Mouse (Mus musculus) midbrain, embryonic 15.5 days (tissue): ENCODE data around the gene Fam184b. TPM values are rescaled to one million over a fixed set of nuclear protein-coding genes. Genes with fewer than 3 reads are reported as not detected.
"Not testable (repeated sequence)": the region's sequence is repeated elsewhere in the genome, so short reads cannot be mapped to it uniquely, and the experiment has no call there.

Experiments
- ATAC-seq: fragments of 200-750 bp; cut with Nextera tagmentation; replicated peaks from 2 replicates; pipeline ENCODE4 v1.8.0; 2017; ENCODE audit warnings: moderate TSS enrichment
- H3K27ac ChIP-seq: fragments of 300-500 bp; sonication (generic); 2 replicates; pipeline ENCODE4 v1.5.1; 2015; ENCODE audit warnings: mild to moderate bottlenecking, inconsistent platforms
- H3K27me3 ChIP-seq: fragments of 300-500 bp; sonication (generic); replicated peaks from 2 replicates; pipeline ENCODE4 v1.6.1; 2015; ENCODE audit warnings: inconsistent platforms
- H3K36me3 ChIP-seq: fragments of 300-500 bp; sonication (generic); replicated peaks from 2 replicates; pipeline ENCODE4 v1.6.1; 2015; ENCODE audit warnings: inconsistent platforms
- H3K4me1 ChIP-seq: fragments of 300-500 bp; sonication (generic); 2 replicates; pipeline ENCODE4 v1.6.1; 2015; ENCODE audit warnings: inconsistent platforms
- H3K4me2 ChIP-seq: fragments of 300-500 bp; sonication (generic); 2 replicates; pipeline ENCODE4 v1.6.1; 2015; ENCODE audit warnings: inconsistent platforms, mild to moderate bottlenecking, moderate library complexity
- H3K4me3 ChIP-seq: fragments of 300-500 bp; sonication (generic); 2 replicates; pipeline ENCODE4 v1.5.1; 2015; ENCODE audit warnings: mild to moderate bottlenecking, inconsistent platforms
- H3K9ac ChIP-seq: fragments of 300-500 bp; sonication (generic); 2 replicates; pipeline ENCODE4 v1.6.1; 2015; ENCODE audit warnings: mild to moderate bottlenecking, inconsistent platforms
- H3K9me3 ChIP-seq: fragments of 300-500 bp; sonication (generic); 2 replicates; pipeline ENCODE4 v1.6.1; 2016; ENCODE audit warnings: inconsistent platforms
- WGBS: fragments of 180-500 bp; shearing (Covaris S2); methylation state at CpG from one replicate; pipeline ENCODE4 v1.1.7; 2015; ENCODE audit warnings: mixed read lengths; 5-methylcytosine and 5-hydroxymethylcytosine counted together
- polyA plus RNA-seq: library from polyadenylated mRNA; unstranded; fragments of >200 nt; fragmentation: Nextera tagmentation; extraction: Ambion mirVana; gene quantifications from 2 replicates; pipeline ENCODE4 v1.2.1, GENCODE M21; 2015

Fam184b gene
- polyA plus RNA-seq, 1 experiment from 2014 or later, result 6.1 TPM

- Histone ChIP-seq H3K4me2 (peak overlapping the region; percentile 100), H3K27me3 (no peaks in the 10 kb centered on the region), H3K9me3 (no peaks in the 10 kb centered on the region), H3K4me1 (peaks cover 12% of the 10 kb centered on the region), H3K9ac (peak overlapping the region; percentile 85), H3K36me3 (no peaks in the 10 kb centered on the region), H3K4me3 (peak overlapping the region; percentile 94), H3K27ac (peak overlapping the region; percentile 82; the same call in 1 of the 2 replicates)
- peak; percentile 28 for ATAC-seq
- WGBS, result under 1% methylated on average over 3 of the region's 3 CpGs
Measured at GRCm38 (mm10) chr5:45668831-45669230, 29.4 kb upstream of the Fam184b start.

GRCm38 (mm10) chr5:45668324-45668723, 28.9 kb upstream of the Fam184b start:
- H3K9me3 ChIP-seq, result no peaks in the 10 kb centered on the region
- no peak for ATAC-seq
- H3K9ac ChIP-seq, result no peak overlapping the region
- H3K27me3 ChIP-seq, result no peaks in the 10 kb centered on the region
- H3K4me2 ChIP-seq, result peak overlapping the region; percentile 100
- H3K4me1 ChIP-seq, result peaks cover 12% of the 10 kb centered on the region
- H3K27ac ChIP-seq, result no peak overlapping the region
- 11% methylated on average over 3 of the region's 3 CpGs for WGBS
- H3K36me3 ChIP-seq, result no peaks in the 10 kb centered on the region
- no peak overlapping the region for H3K4me3 ChIP-seq

- 96% methylated on average over 13 of the region's 13 CpGs for WGBS
- not testable (repeated sequence) for H3K4me1 ChIP-seq, H3K4me2 ChIP-seq, H3K4me3 ChIP-seq, H3K27ac ChIP-seq, H3K36me3 ChIP-seq, H3K9me3 ChIP-seq, H3K9ac ChIP-seq, ATAC-seq, H3K27me3 ChIP-seq
Measured at GRCm38 (mm10) chr5:45658406-45658805, 19.0 kb upstream of the Fam184b start.

- Histone ChIP-seq H3K9ac (no peak overlapping the region), H3K4me2 (no peak overlapping the region), H3K4me1 (no peaks in the 10 kb centered on the region), H3K27me3 (no peaks in the 10 kb centered on the region), H3K4me3 (no peak overlapping the region), H3K9me3 (no peaks in the 10 kb centered on the region), H3K36me3 (no peaks in the 10 kb centered on the region), H3K27ac (no peak overlapping the region)
- no peak for ATAC-seq
- 95% methylated on average over 2 of the region's 2 CpGs for WGBS
Measured at GRCm38 (mm10) chr5:45651026-45651703, 11.8 kb upstream of the Fam184b start.

GRCm38 (mm10) chr5:45639715-45640092, 290 bp upstream of the Fam184b start:
- Histone ChIP-seq H3K4me3 (peak overlapping the region; percentile 67), H3K9me3 (no peaks in the 10 kb centered on the region), H3K36me3 (no peaks in the 10 kb centered on the region), H3K9ac (peak overlapping the region; percentile 72), H3K4me2 (peak overlapping the region; percentile 93), H3K27ac (peak overlapping the region; percentile 80), H3K4me1 (peaks cover 5% of the 10 kb centered on the region), H3K27me3 (no peaks in the 10 kb centered on the region)
- ATAC-seq, result peak; percentile 55
- under 1% methylated on average over 8 of the region's 8 CpGs for WGBS

GRCm38 (mm10) chr5:45638378-45638777, 1.0 kb downstream of the Fam184b start:
- no peaks in the 10 kb centered on the region for H3K27me3 ChIP-seq
- no peak overlapping the region for H3K9ac ChIP-seq
- peaks cover 5% of the 10 kb centered on the region for H3K4me1 ChIP-seq
- H3K27ac ChIP-seq, result no peak overlapping the region
- no peaks in the 10 kb centered on the region for H3K36me3 ChIP-seq
- no peak for ATAC-seq
- H3K4me2 ChIP-seq, result peak overlapping the region; percentile 93
- no peaks in the 10 kb centered on the region for H3K9me3 ChIP-seq
- WGBS, result 52% methylated on average over 3 of the region's 3 CpGs
- H3K4me3 ChIP-seq, result peak overlapping the region; percentile 67

- ATAC-seq, result no peak
- H3K4me1 ChIP-seq, result no peaks in the 10 kb centered on the region
- H3K27me3 ChIP-seq, result no peaks in the 10 kb centered on the region
- no peaks in the 10 kb centered on the region for H3K9me3 ChIP-seq
- H3K4me2 ChIP-seq, result no peak overlapping the region
- no peak overlapping the region for H3K27ac ChIP-seq
- no peak overlapping the region for H3K4me3 ChIP-seq
- H3K36me3 ChIP-seq, result no peaks in the 10 kb centered on the region
- H3K9ac ChIP-seq, result no peak overlapping the region
Measured at GRCm38 (mm10) chr5:45629470-45629869, 9.9 kb downstream of the Fam184b start.

- WGBS, result 57% methylated on average over 1 of the region's 1 CpGs
Measured at GRCm38 (mm10) chr5:45627771-45628170, 11.6 kb downstream of the Fam184b start.

GRCm38 (mm10) chr5:45621511-45621910, 17.9 kb downstream of the Fam184b start:
- H3K27ac ChIP-seq, result no peak overlapping the region
- no peak overlapping the region for H3K9ac ChIP-seq
- no peak overlapping the region for H3K4me3 ChIP-seq
- no peaks in the 10 kb centered on the region for H3K4me1 ChIP-seq
- H3K9me3 ChIP-seq, result peaks cover 6% of the 10 kb centered on the region; the same call in 1 of the 2 replicates
- 22% methylated on average over 3 of the region's 3 CpGs for WGBS
- H3K36me3 ChIP-seq, result no peaks in the 10 kb centered on the region
- ATAC-seq, result no peak
- no peaks in the 10 kb centered on the region for H3K27me3 ChIP-seq
- H3K4me2 ChIP-seq, result no peak overlapping the region

More at GRCm38 (mm10) chr5:45627771-45628170, 11.6 kb downstream of the Fam184b start:
- Histone ChIP-seq H3K4me3 (no peak overlapping the region), H3K27ac (no peak overlapping the region), H3K36me3 (no peaks in the 10 kb centered on the region), H3K9ac (no peak overlapping the region), H3K27me3 (no peaks in the 10 kb centered on the region), H3K4me2 (no peak overlapping the region), H3K4me1 (no peaks in the 10 kb centered on the region), H3K9me3 (peaks cover 6% of the 10 kb centered on the region; the same call in 1 of the 2 replicates)
- no peak for ATAC-seq

GRCm38 (mm10) chr5:45599056-45599455, 40.4 kb downstream of the Fam184b start:
- 65% methylated on average over 4 of the region's 4 CpGs for WGBS
- Histone ChIP-seq H3K36me3 (no peaks in the 10 kb centered on the region), H3K4me3 (no peak overlapping the region), H3K9ac (no peak overlapping the region), H3K27me3 (no peaks in the 10 kb centered on the region), H3K4me2 (no peak overlapping the region), H3K4me1 (no peaks in the 10 kb centered on the region), H3K9me3 (no peaks in the 10 kb centered on the region), H3K27ac (no peak overlapping the region)
- ATAC-seq, result no peak

GRCm38 (mm10) chr5:45595363-45596039, 43.9 kb downstream of the Fam184b start:
- Histone ChIP-seq H3K27ac (peak overlapping the region; percentile 34; the same call in 1 of the 2 replicates), H3K9me3 (no peaks in the 10 kb centered on the region), H3K4me1 (no peaks in the 10 kb centered on the region), H3K9ac (no peak overlapping the region), H3K27me3 (no peaks in the 10 kb centered on the region), H3K4me2 (no peak overlapping the region), H3K36me3 (no peaks in the 10 kb centered on the region), H3K4me3 (no peak overlapping the region)
- WGBS, result 52% methylated on average over 3 of the region's 3 CpGs
- peak; percentile 90 for ATAC-seq

GRCm38 (mm10) chr5:45593276-45593675, 46.1 kb downstream of the Fam184b start:
- Histone ChIP-seq H3K36me3 (no peaks in the 10 kb centered on the region), H3K9me3 (no peaks in the 10 kb centered on the region), H3K27me3 (no peaks in the 10 kb centered on the region), H3K4me3 (no peak overlapping the region), H3K27ac (no peak overlapping the region), H3K4me2 (no peak overlapping the region), H3K4me1 (no peaks in the 10 kb centered on the region), H3K9ac (no peak overlapping the region)
- ATAC-seq, result no peak
- 70% methylated on average over 6 of the region's 6 CpGs for WGBS

- no peak for ATAC-seq
- Histone ChIP-seq H3K4me1 (no peaks in the 10 kb centered on the region), H3K4me2 (no peak overlapping the region), H3K9me3 (no peaks in the 10 kb centered on the region), H3K9ac (no peak overlapping the region), H3K4me3 (no peak overlapping the region), H3K36me3 (no peaks in the 10 kb centered on the region), H3K27ac (no peak overlapping the region), H3K27me3 (no peaks in the 10 kb centered on the region)
- 87% methylated on average over 4 of the region's 4 CpGs for WGBS
Measured at GRCm38 (mm10) chr5:45590094-45590493, 49.3 kb downstream of the Fam184b start.
